Mouse (Mus musculus): ENCODE measurements around the gene Rc3h2. TPM values are rescaled to one million over a fixed set of nuclear protein-coding genes. Genes with fewer than 3 reads are reported as not detected.

Gene Rc3h2
- 1.3 and 1.9 TPM in 2 replicates for polyA plus RNA-seq (2012; ENCODE audit: low replicate concordance)

GRCm38 (mm10) chr2:37422306-37423304, at the start of gene Rc3h2:
Rc3h2 (minus strand) TSS chr2:37422903.

GRCm38 (mm10) chr2:37442611-37443591, 20.2 kb upstream of the Rc3h2 start, which contains the start of the genes Zbtb26, Zbtb6 and Rabgap1:
Zbtb26 (minus strand) TSS chr2:37443135.
Zbtb6 (minus strand) TSS chr2:37443171.
Rabgap1 (plus strand) TSS chr2:37443279.

GRCm38 (mm10) chr2:37358633-37359540, 63.8 kb downstream of the Rc3h2 start, which contains the start of gene Pdcl:
Pdcl (minus strand) TSS chr2:37359332.

GRCm38 (mm10) chr2:37326215-37326614, 96.5 kb downstream of the Rc3h2 start, which contains the start of gene Olfr368:
Olfr368 (plus strand) TSS chr2:37326515.

Other genes with a start within 250 kb of the Rc3h2 start
- 0.05 TPM in 1 of 2 replicates, not detected in the other for gene Olfr365, start 234.7 kb downstream of the Rc3h2 start, polyA plus RNA-seq (2012; ENCODE audit: low replicate concordance)
- not detected in 2 replicates for gene Olfr366, start 211.3 kb downstream of the Rc3h2 start, polyA plus RNA-seq (2012; ENCODE audit: low replicate concordance)
- not detected in 2 replicates for gene Olfr368, start 96.4 kb downstream of the Rc3h2 start, polyA plus RNA-seq (2012; ENCODE audit: low replicate concordance)
- gene Pdcl, start 63.6 kb downstream of the Rc3h2 start, polyA plus RNA-seq (2012; ENCODE audit: low replicate concordance) = 2.6 and 3.6 TPM in 2 replicates
- 0.23 and 0.63 TPM in 2 replicates for gene Zbtb26, start 20.2 kb upstream of the Rc3h2 start, polyA plus RNA-seq (2012; ENCODE audit: low replicate concordance)
- 0.89 and 1.2 TPM in 2 replicates for gene Zbtb6, start 20.3 kb upstream of the Rc3h2 start, polyA plus RNA-seq (2012; ENCODE audit: low replicate concordance)
- gene Rabgap1, start 20.4 kb upstream of the Rc3h2 start, polyA plus RNA-seq (2012; ENCODE audit: low replicate concordance) = 1.3 and 2.3 TPM in 2 replicates
- gene Gpr21, start 93.4 kb upstream of the Rc3h2 start, polyA plus RNA-seq (2012; ENCODE audit: low replicate concordance) = not detected in 2 replicates

Data from leukemia stem cell, adult 10-12 weeks (primary cell).